Mouse (Mus musculus) cortical plate, adult 2 months (tissue): ENCODE data around the gene Mrtfa.

Experiments
- CTCF ChIP-seq: fragments of 200-500 bp; IDR thresholded peaks from 2 replicates; pipeline ENCODE4 v1.5.1; 2011; ENCODE audit warnings: mild to moderate bottlenecking, control low read depth, low read length; ENCODE audit not compliant: insufficient read depth; ENCODE audit errors: extremely low read depth
- POLR2A ChIP-seq: fragments of 200-500 bp; IDR thresholded peaks from 2 replicates; pipeline ENCODE4 v1.6.1; 2011; ENCODE audit warnings: mild to moderate bottlenecking, low read length, control low read depth; ENCODE audit not compliant: insufficient read depth; ENCODE audit errors: extremely low read depth

GRCm38 (mm10) chr15:81007905-81008304 is 182.7 kb downstream of the Mrtfa start:
- TF ChIP-seq CTCF (no peak), POLR2A (no peak)
